Mouse (Mus musculus) CH12.LX (cell line): Measurements from ENCODE around the gene Rasl11b. TPM values are rescaled to one million over a fixed set of nuclear protein-coding genes. Genes with fewer than 3 reads are reported as not detected.

Experiments
- DNase-seq: peaks from one replicate; pipeline ENCODE4 v3.0.0-alpha.2; 2013; ENCODE audit errors: extremely low read depth
- H3K27ac ChIP-seq: 2 replicates; pipeline ENCODE4 v1.5.1; 2012; ENCODE audit warnings: low read depth, mild to moderate bottlenecking, control low read depth, moderate library complexity; ENCODE audit not compliant: insufficient read depth
- H3K27me3 ChIP-seq: replicated peaks from 2 replicates; pipeline ENCODE3; 2012; ENCODE audit warnings: inconsistent platforms
- H3K36me3 ChIP-seq, 2 experiments: replicated peaks in 1 of 2; 2 replicates each; pipeline versions ENCODE3 to v1.6.1; 2012; ENCODE audit warnings: inconsistent platforms in 1 of 2, low read length in 1 of 2, mild to moderate bottlenecking in 1 of 2, mixed read lengths in 1 of 2, moderate library complexity in 1 of 2; ENCODE audit not compliant: control insufficient read depth in 1 of 2, insufficient read depth in 1 of 2
- H3K4me1 ChIP-seq, 2 experiments: 2 replicates each; pipeline ENCODE4 v1.6.1; 2012; ENCODE audit warnings: inconsistent platforms in 1 of 2, moderate library complexity in 1 of 2; ENCODE audit not compliant: insufficient read depth in 2 of 2, control insufficient read depth in 1 of 2
- H3K4me2 ChIP-seq: 2 replicates; pipeline ENCODE4 v1.6.1; 2012; ENCODE audit warnings: low read depth, mild to moderate bottlenecking, control low read depth; ENCODE audit not compliant: poor library complexity, insufficient read depth, severe bottlenecking
- H3K4me3 ChIP-seq, 3 experiments: fragments of 150-350 bp in 1 of 3; sonication (generic) in 1 of 3; replicated peaks in 1 of 3; 2 replicates each; pipeline versions ENCODE3 to v1.5.1; 2011 to 2012; ENCODE audit warnings: low read depth in 2 of 3, low read length in 2 of 3, mild to moderate bottlenecking in 2 of 3, moderate library complexity in 2 of 3, control low read depth in 1 of 3, improper control_type of control experiment in 1 of 3, inconsistent platforms in 1 of 3, mixed read lengths in 1 of 3; ENCODE audit not compliant: poor library complexity in 1 of 3
- H3K79me2 ChIP-seq: replicated peaks from 2 replicates; pipeline ENCODE4 v1.6.1; 2012; ENCODE audit warnings: mild to moderate bottlenecking, moderate library complexity; ENCODE audit not compliant: control insufficient read depth, poor library complexity, insufficient read depth, severe bottlenecking; ENCODE audit errors: extremely low read depth
- H3K9ac ChIP-seq: 2 replicates; pipeline ENCODE4 v1.6.1; 2012; ENCODE audit warnings: low read depth, mild to moderate bottlenecking, control low read depth, moderate library complexity; ENCODE audit not compliant: insufficient read depth
- H3K9me3 ChIP-seq: replicated peaks from 2 replicates; pipeline ENCODE3; 2012; ENCODE audit warnings: low read length, inconsistent platforms, mixed read lengths
- IRF4 ChIP-seq: IDR thresholded peaks from 2 replicates; pipeline ENCODE4 v1.6.1; 2014; ENCODE audit warnings: low read depth, mild to moderate bottlenecking, inconsistent platforms, low read length, improper control_type of control experiment
- JUND ChIP-seq: conservative IDR thresholded peaks from 2 replicates; pipeline ENCODE4 v1.6.1; 2011; ENCODE audit warnings: low read depth, low read length, improper control_type of control experiment
- KAT2A ChIP-seq: IDR thresholded peaks from 2 replicates; pipeline ENCODE4 v1.6.1; 2012; ENCODE audit warnings: low read length, improper control_type of control experiment, inconsistent platforms; ENCODE audit not compliant: insufficient replicate concordance
- MEF2A ChIP-seq: IDR thresholded peaks from 2 replicates; pipeline ENCODE4 v1.6.1; 2014; ENCODE audit warnings: low read depth, mild to moderate bottlenecking, inconsistent platforms, low read length, improper control_type of control experiment, borderline replicate concordance
- PAX5 ChIP-seq: IDR thresholded peaks from 2 replicates; pipeline ENCODE4 v1.6.1; 2012; ENCODE audit warnings: low read length, inconsistent platforms, mixed read lengths
- POLR2AphosphoS2 ChIP-seq: IDR thresholded peaks from 2 replicates; pipeline ENCODE4 v1.6.1; 2011; ENCODE audit warnings: low read depth, low read length, improper control_type of control experiment
- RAD21 ChIP-seq: IDR thresholded peaks from 2 replicates; pipeline ENCODE4 v1.6.1; 2011; ENCODE audit warnings: low read depth, mild to moderate bottlenecking, low read length, improper control_type of control experiment, moderate library complexity
- RCOR1 ChIP-seq: conservative IDR thresholded peaks from 2 replicates; pipeline ENCODE4 v1.6.1; 2012; ENCODE audit warnings: low read depth, mild to moderate bottlenecking, inconsistent platforms, low read length, improper control_type of control experiment
- SMC3 ChIP-seq: IDR thresholded peaks from 2 replicates; pipeline ENCODE4 v1.6.1; 2011; ENCODE audit warnings: low read depth, low read length, improper control_type of control experiment
- TBP ChIP-seq: conservative IDR thresholded peaks from 2 replicates; pipeline ENCODE4 v1.6.1; 2011; ENCODE audit warnings: low read depth, low read length, improper control_type of control experiment
- UBTF ChIP-seq: IDR thresholded peaks from 2 replicates; pipeline ENCODE4 v1.6.1; 2012; ENCODE audit warnings: low read depth, mild to moderate bottlenecking, inconsistent platforms, low read length, improper control_type of control experiment, moderate library complexity
- USF2 ChIP-seq: conservative IDR thresholded peaks from 2 replicates; pipeline ENCODE4 v1.6.1; 2011; ENCODE audit warnings: low read depth, low read length, improper control_type of control experiment
- ZC3H11A ChIP-seq: IDR thresholded peaks from 2 replicates; pipeline ENCODE4 v1.6.1; 2012; ENCODE audit warnings: low read depth, mild to moderate bottlenecking, inconsistent platforms, low read length, improper control_type of control experiment
- ZKSCAN1 ChIP-seq: IDR thresholded peaks from 2 replicates; pipeline ENCODE4 v1.6.1; 2012; ENCODE audit warnings: low read depth, inconsistent platforms, low read length, improper control_type of control experiment, borderline replicate concordance
- dilution Hi-C: fragments of 300-500 bp; cut with MboI; formaldehyde crosslinking; loops from 2 replicates; pipeline ENCODE4 v1.14.3; 2020; ENCODE audit warnings: low sequenced_read_pairs; ENCODE audit not compliant: extremely low pct_unique_long_range_greater_than_20kb, extremely low pct_ligation_motif_present
- in situ Hi-C: fragments of 300-500 bp; cut with MboI; formaldehyde crosslinking; loops from 3 replicates; pipeline ENCODE4 v1.14.3; 2019; ENCODE audit warnings: low sequenced_read_pairs, low pct_ligation_motif_present, low pct_unique_long_range_greater_than_20kb, mixed read lengths
- polyA plus RNA-seq: library from polyadenylated mRNA; unstranded; fragments of >175 nt; gene quantifications from 2 replicates; pipeline ENCODE4 v1.2.1, GENCODE M21; 2012; ENCODE audit warnings: low read depth; ENCODE audit not compliant: insufficient read length
- total RNA-seq, 2 experiments: library from RNA; depleted of rRNA; stranded (reverse); fragments of 300-350 nt in 1 of 2; fragments of >200 nt in 1 of 2; gene quantifications; 2 replicates each; pipeline ENCODE4 v1.2.3; 2012 to 2014

Gene Rasl11b
- total and polyA plus RNA-seq, 3 experiments: 0.21 to 2.7 (median 0.60) TPM

- no peak overlapping the region for H3K4me3 ChIP-seq
- H3K27me3 ChIP-seq: no peaks in the 10 kb centered on the region
- H3K27ac ChIP-seq: no peak overlapping the region
- H3K36me3 ChIP-seq: no peaks in the 10 kb centered on the region
- no peak for TF ChIP-seq UBTF
- TF ChIP-seq, all 38 proteins: peak for 0
- no peak for DNase-seq
- Histone ChIP-seq H3K9me3 (no peaks in the 10 kb centered on the region), H3K4me2 (no peak overlapping the region), H3K79me2 (no peaks in the 10 kb centered on the region), H3K9ac (no peak overlapping the region), H3K4me1 (no peaks in the 10 kb centered on the region)
- dilution Hi-C loops (no loop called here), in situ Hi-C loops (no loop called here)
Observed at GRCm38 (mm10) chr5:74175526-74176270, 19.4 kb upstream of the Rasl11b start.

GRCm38 (mm10) chr5:74180216-74180615 is 14.9 kb upstream of the Rasl11b start:
- Histone ChIP-seq H3K4me3 (no peak overlapping the region), H3K27me3 (no peaks in the 10 kb centered on the region), H3K27ac (no peak overlapping the region), H3K36me3 (no peaks in the 10 kb centered on the region), H3K79me2 (no peaks in the 10 kb centered on the region), H3K4me2 (no peak overlapping the region), H3K9ac (no peak overlapping the region), H3K4me1 (no peaks in the 10 kb centered on the region), H3K9me3 (no peaks in the 10 kb centered on the region)
- TF ChIP-seq RAD21 (no peak), USF2 (no peak), ZKSCAN1 (no peak), MEF2A (no peak), TBP (no peak), KAT2A (no peak), PAX5 (no peak), ZC3H11A (no peak), IRF4 (no peak), RCOR1 (no peak), SMC3 (no peak), POLR2AphosphoS2 (no peak), JUND (no peak)
- DNase-seq: no peak
- dilution Hi-C loops: no loop called here
- in situ Hi-C loops: no loop called here
